Mouse (Mus musculus) liver, embryonic 16.5 days (tissue): ENCODE data around the gene Ppt2. TPM values are rescaled to one million over a fixed set of nuclear protein-coding genes. Genes with fewer than 3 reads are reported as not detected.

ENCODE experiments used
- ATAC-seq: fragments of 200-750 bp; cut with Nextera tagmentation; 2 replicates; pipeline ENCODE4 v1.8.0; 2017; ENCODE audit warnings: low read depth, mild to moderate bottlenecking, moderate number of reproducible peaks, moderate library complexity
- H3K27ac ChIP-seq: fragments of 300-500 bp; sonication (generic); 2 replicates; pipeline ENCODE4 v1.5.1; 2014; ENCODE audit warnings: mild to moderate bottlenecking, low read length
- H3K27me3 ChIP-seq: fragments of 300-500 bp; sonication (generic); 2 replicates; pipeline ENCODE4 v1.6.1; 2014; ENCODE audit warnings: low read depth, low read length, mixed read lengths; ENCODE audit not compliant: control insufficient read depth, insufficient read depth
- H3K36me3 ChIP-seq: fragments of 300-500 bp; sonication (generic); 2 replicates; pipeline ENCODE4 v1.6.1; 2014; ENCODE audit warnings: mild to moderate bottlenecking; ENCODE audit not compliant: control insufficient read depth, insufficient read depth
- H3K4me1 ChIP-seq: fragments of 300-500 bp; sonication (generic); 2 replicates; pipeline ENCODE4 v1.6.1; 2014; ENCODE audit warnings: low read depth, low read length, mixed read lengths; ENCODE audit not compliant: control insufficient read depth
- H3K4me2 ChIP-seq: fragments of 300-500 bp; sonication (generic); 2 replicates; pipeline ENCODE4 v1.6.1; 2014; ENCODE audit warnings: low read depth, low read length, mixed read lengths
- H3K4me3 ChIP-seq: fragments of 300-500 bp; sonication (generic); 2 replicates; pipeline ENCODE4 v1.5.1; 2014; ENCODE audit warnings: low read depth, mild to moderate bottlenecking, low read length
- H3K9ac ChIP-seq: fragments of 300-500 bp; sonication (generic); 2 replicates; pipeline ENCODE4 v1.6.1; 2014; ENCODE audit warnings: low read depth, low read length
- H3K9me3 ChIP-seq: fragments of 300-500 bp; sonication (generic); replicated peaks from 2 replicates; pipeline ENCODE4 v1.6.1; 2016; ENCODE audit warnings: low read length; ENCODE audit not compliant: control insufficient read depth
- WGBS: fragments of 180-500 bp; shearing (Covaris S2); extraction: QIAGEN DNeasy Blood & Tissue Kit; methylation state at CpG from one replicate; pipeline ENCODE4 v1.1.7; 2014; ENCODE audit not compliant: insufficient replicate concordance; 5-methylcytosine and 5-hydroxymethylcytosine counted together
- polyA plus RNA-seq: library from polyadenylated mRNA; unstranded; fragments of >200 nt; fragmentation: Nextera tagmentation; extraction: Ambion mirVana; gene quantifications from 2 replicates; pipeline ENCODE4 v1.2.1, GENCODE M21; 2015

The Ppt2 gene
- polyA plus RNA-seq, 1 experiment from 2014 or later = 13.8 TPM

GRCm38 (mm10) chr17:34652546-34652945, 24.2 kb upstream of the Ppt2 start:
- H3K36me3 ChIP-seq = peaks cover 6% of the 10 kb centered on the region

GRCm38 (mm10) chr17:34651507-34652221, 23.4 kb upstream of the Ppt2 start:
- Histone ChIP-seq H3K27me3 (no peaks in the 10 kb centered on the region), H3K4me2 (no peak overlapping the region), H3K9me3 (no peaks in the 10 kb centered on the region), H3K4me1 (peaks cover 8% of the 10 kb centered on the region), H3K36me3 (peaks cover 6% of the 10 kb centered on the region), H3K9ac (no peak overlapping the region), H3K4me3 (no peak overlapping the region), H3K27ac (no peak overlapping the region)
- WGBS = 55% methylated on average over 19 of the region's 19 CpGs
- ATAC-seq = no peak

More at GRCm38 (mm10) chr17:34652546-34652945, 24.2 kb upstream of the Ppt2 start:
- H3K4me2 ChIP-seq = no peak overlapping the region
- no peak overlapping the region for H3K4me3 ChIP-seq
- peaks cover 6% of the 10 kb centered on the region for H3K4me1 ChIP-seq
- WGBS = 78% methylated on average over 10 of the region's 10 CpGs
- H3K9me3 ChIP-seq = no peaks in the 10 kb centered on the region
- no peak overlapping the region for H3K27ac ChIP-seq
- no peak for ATAC-seq
- H3K27me3 ChIP-seq = no peaks in the 10 kb centered on the region
- H3K9ac ChIP-seq = no peak overlapping the region

- Histone ChIP-seq H3K27ac (no peak overlapping the region), H3K27me3 (no peaks in the 10 kb centered on the region), H3K4me1 (peaks cover 17% of the 10 kb centered on the region), H3K4me2 (no peak overlapping the region), H3K4me3 (no peak overlapping the region), H3K36me3 (peaks cover 6% of the 10 kb centered on the region), H3K9me3 (no peaks in the 10 kb centered on the region), H3K9ac (no peak overlapping the region)
- 85% methylated on average over 14 of the region's 14 CpGs for WGBS
- no peak for ATAC-seq
Observed at GRCm38 (mm10) chr17:34650781-34651180, 22.5 kb upstream of the Ppt2 start.

- no peak overlapping the region for H3K4me2 ChIP-seq
- H3K4me3 ChIP-seq = no peak overlapping the region
- H3K27ac ChIP-seq = no peak overlapping the region
- peaks cover 6% of the 10 kb centered on the region for H3K36me3 ChIP-seq
- ATAC-seq = no peak
- H3K9me3 ChIP-seq = no peaks in the 10 kb centered on the region
- no peaks in the 10 kb centered on the region for H3K27me3 ChIP-seq
- H3K9ac ChIP-seq = no peak overlapping the region
- WGBS = 75% methylated on average over 18 of the region's 18 CpGs
- H3K4me1 ChIP-seq = peaks cover 26% of the 10 kb centered on the region
Observed at GRCm38 (mm10) chr17:34649106-34649864, 21.0 kb upstream of the Ppt2 start.

- H3K9me3 ChIP-seq = no peaks in the 10 kb centered on the region
Observed at GRCm38 (mm10) chr17:34648141-34648890, 20.0 kb upstream of the Ppt2 start.

GRCm38 (mm10) chr17:34646906-34647787, 18.8 kb upstream of the Ppt2 start, which contains the start of gene Atf6b:
Gene Atf6b, plus strand, starts transcription at chr17:34647146.
- H3K9ac ChIP-seq = peak within 1 kb of the TSS; percentile 84
- H3K4me1 ChIP-seq = peaks cover 31% of the 10 kb centered on the region
- H3K9me3 ChIP-seq = no peaks in the 10 kb centered on the region
- H3K27ac ChIP-seq = peak within 1 kb of the TSS; percentile 68
- H3K27me3 ChIP-seq = no peaks in the 10 kb centered on the region
- whole genome bisulfite sequencing = under 1% methylated on average over 65 of the region's 66 CpGs
- H3K36me3 ChIP-seq = peaks cover 6% of the 10 kb centered on the region
- peak within 1 kb of the TSS; percentile 87 for H3K4me2 ChIP-seq
- H3K4me3 ChIP-seq = peak within 1 kb of the TSS; percentile 95
- peak; percentile 97 for ATAC-seq

More at GRCm38 (mm10) chr17:34648141-34648890, 20.0 kb upstream of the Ppt2 start:
- no peak for ATAC-seq
- Histone ChIP-seq H3K4me1 (peaks cover 31% of the 10 kb centered on the region), H3K27me3 (no peaks in the 10 kb centered on the region), H3K9ac (no peak overlapping the region), H3K4me2 (0 out of 2 replicates have a peak overlapping the region, but pooled peaks have one; percentile 87), H3K27ac (no peak overlapping the region), H3K36me3 (peaks cover 6% of the 10 kb centered on the region), H3K4me3 (no peak overlapping the region)
- 79% methylated on average over 16 of the region's 16 CpGs for WGBS

GRCm38 (mm10) chr17:34645831-34646511, 17.7 kb upstream of the Ppt2 start:
- peak overlapping the region; percentile 45; the same call in 1 of the 2 replicates for H3K4me2 ChIP-seq
- no peak overlapping the region for H3K27ac ChIP-seq
- peak overlapping the region; percentile 95 for H3K4me3 ChIP-seq
- WGBS = 61% methylated on average over 30 of the region's 30 CpGs
- peaks cover 4% of the 10 kb centered on the region for H3K36me3 ChIP-seq
- H3K4me1 ChIP-seq = peaks cover 31% of the 10 kb centered on the region
- no peaks in the 10 kb centered on the region for H3K27me3 ChIP-seq
- no peak overlapping the region for H3K9ac ChIP-seq
- no peaks in the 10 kb centered on the region for H3K9me3 ChIP-seq
- no peak for ATAC-seq
